Comparison of ENCODE assay signal across 8 mouse cellular contexts in genomic region chr1:111864779-111865165, GRCm38 (mm10). TPM values are rescaled to one million over a fixed set of nuclear protein-coding genes. Genes with fewer than 3 reads are reported as not detected.
DNase-seq lines count a peak whose midpoint lies in the region; ATAC-seq and TF ChIP-seq lines count a peak whose summit lies in the region.

Dsel (minus strand) TSS chr1:111864918.

- peak; percentile 99 for DNase-seq in Muller cell, postnatal 12 days (ENCODE audit: inconsistent ontology term)
- peak; percentile 89 for DNase-seq in cerebellum, adult 9-10 months
- DNase-seq in forelimb bud, embryonic 11.5 days (ENCODE audit: low read depth, low spot score), result peak; percentile 92
- DNase-seq in heart, postnatal 4 days, result peak; percentile 96
- DNase-seq in layer of hippocampus, adult 2 months (ENCODE audit: low spot score in 2 of 2), result peak; percentile 88 to 91
- peak; percentile 92 for DNase-seq in lung, adult 2 months
- peak; percentile 98 for DNase-seq in testis, postnatal 10 days (ENCODE audit: low spot score)

- no peaks in the 10 kb centered on the region for H3K36me3 ChIP-seq in neural tube, embryonic 15.5 days

- H3K27ac ChIP-seq in layer of hippocampus, adult 2 months, result peak within 1 kb of the TSS; percentile 95
- H3K27ac ChIP-seq in neural tube, embryonic 15.5 days (replicated peaks), result peak within 1 kb of the TSS; percentile 90

- no peaks in the 10 kb centered on the region for H3K9me3 ChIP-seq in neural tube, embryonic 15.5 days (replicated peaks)

- peak within 1 kb of the TSS; percentile 72 for H3K9ac ChIP-seq in neural tube, embryonic 15.5 days (replicated peaks)

- peak within 1 kb of the TSS; percentile 75 for H3K4me2 ChIP-seq in neural tube, embryonic 15.5 days

- under 1% methylated on average over 33 of the region's 33 CpGs for WGBS in lung, adult 2 months
- WGBS in neural tube, embryonic 15.5 days, result under 1% methylated on average over 33 of the region's 33 CpGs

- H3K27me3 ChIP-seq in neural tube, embryonic 15.5 days (replicated peaks), result no peaks in the 10 kb centered on the region

- peak within 1 kb of the TSS; percentile 88 for H3K4me3 ChIP-seq in layer of hippocampus, adult 2 months
- H3K4me3 ChIP-seq in lung, adult 2 months (replicated peaks; ENCODE audit: extremely low read depth, low read depth, low read length), result peak within 1 kb of the TSS; percentile 67
- peak within 1 kb of the TSS; percentile 62 for H3K4me3 ChIP-seq in neural tube, embryonic 15.5 days (replicated peaks)

- peak; percentile 99 for ATAC-seq in neural tube, embryonic 15.5 days (ENCODE audit: low FRiP score)

- TF ChIP-seq CTCF in layer of hippocampus, adult 2 months (conservative IDR thresholded peaks at IDR 0.05), result peak; percentile 73
- TF ChIP-seq CTCF in lung, adult 2 months (IDR thresholded peaks at IDR 0.05; ENCODE audit: insufficient read depth, low read length), result no peak

- peak; percentile 57; the same call in 1 of the 2 replicates for TF ChIP-seq POLR2A in lung, adult 2 months (IDR thresholded peaks at IDR 0.05; ENCODE audit: borderline replicate concordance, extremely low read depth, low read depth, low read length)

- no peaks in the 10 kb centered on the region for H3K4me1 ChIP-seq in lung, adult 2 months (ENCODE audit: control insufficient read depth, insufficient read depth, low read length)
- peaks cover 13% of the 10 kb centered on the region; the same call in 1 of the 2 replicates for H3K4me1 ChIP-seq in neural tube, embryonic 15.5 days

RNA-seq across cellular contexts. Expression of gene Dsel, which starts in this region (rescaled TPM):
- 10 to 100 TPM; 11.3 to 12.4 TPM for total RNA-seq in heart, postnatal 4 days (2021)
- 10 to 100 TPM; 21.9 to 24.4 TPM for total RNA-seq in layer of hippocampus, adult 2 months (2021)
- polyA plus RNA-seq in lung, adult 2 months (2012; rRNA removed), result 5.6 and 6.2 TPM in 2 replicates
- 9.4 and 10.9 TPM in 2 replicates for polyA plus RNA-seq in neural tube, embryonic 15.5 days (2015; fragmentation: Nextera tagmentation; extraction: Ambion mirVana)

Comparison
In these comparisons a context has a peak if more than half of its experiments do, and no peak if none do; other contexts are left out.
1. Peak in every context shown above with its lines: DNase-seq, ATAC-seq, H3K4me3 ChIP-seq and H3K27ac ChIP-seq.